Mouse (Mus musculus) CD4-positive naive resting alpha-beta T cell, adult 57 days (primary cell): ENCODE results near the gene Cckar. TPM values are rescaled to one million over a fixed set of nuclear protein-coding genes. Genes with fewer than 3 reads are reported as not detected.

ENCODE experiments used
- total RNA-seq: library from RNA; stranded (reverse); gene quantifications from one replicate; pipeline ENCODE4 v1.2.4, GENCODE M21; 2023

The Cckar gene
- total RNA-seq = not detected

DNA sequence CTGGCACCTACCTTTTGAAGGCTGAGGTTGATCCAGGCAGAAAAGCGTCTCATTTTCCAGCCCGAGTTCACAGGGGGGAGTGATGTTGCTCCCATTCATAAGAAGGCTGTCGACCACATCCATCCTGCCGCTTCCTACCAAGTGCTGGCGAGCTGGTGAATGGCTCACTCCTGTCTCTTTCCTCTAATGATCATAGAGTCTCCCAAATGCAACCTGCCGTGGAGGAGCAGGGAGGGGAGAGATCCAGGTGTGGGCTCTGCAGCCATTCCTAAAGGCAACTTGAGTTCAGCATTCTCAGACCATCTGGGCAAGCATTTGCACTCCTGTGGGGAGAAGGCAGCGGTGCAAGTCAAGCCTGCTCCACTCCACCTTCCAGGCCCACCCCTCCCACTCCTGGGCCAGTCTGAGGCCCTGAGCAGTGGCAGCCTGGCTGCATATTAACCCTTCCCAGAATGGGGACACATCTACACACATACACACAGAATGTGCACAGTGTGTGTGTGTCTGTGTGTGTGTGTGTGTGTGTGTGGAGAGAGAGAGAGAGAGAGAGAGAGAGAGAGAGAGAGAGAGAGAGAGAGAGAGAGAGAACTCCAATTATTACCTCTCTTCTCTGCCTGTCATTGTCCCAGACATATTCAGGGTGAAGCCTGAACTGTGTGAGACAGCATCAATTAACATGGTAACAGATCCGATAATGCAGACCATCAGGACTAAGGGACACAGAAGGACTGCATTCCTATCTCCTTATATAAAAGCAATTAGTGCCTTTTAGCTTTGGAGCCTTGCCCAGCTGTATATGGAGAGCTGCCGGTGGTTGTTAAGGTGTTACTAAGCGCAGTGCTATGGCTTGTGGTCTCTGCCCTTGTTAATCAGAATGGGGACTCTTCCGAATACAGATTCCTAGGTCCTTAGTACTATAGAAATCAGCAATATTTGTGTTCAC, at the start of gene Cckar:
TSS of gene Cckar (minus strand) at position 471 of the 943 bp plus-strand sequence.

Other genes starting within 250 kb of the Cckar start
- 29.7 TPM for gene Rbpj, start 241.6 kb downstream of the Cckar start, total RNA-seq
- gene Tbc1d19, start 101.9 kb upstream of the Cckar start, total RNA-seq = 6.2 TPM